Mouse (Mus musculus): ENCODE data around the gene Slfn9. TPM values are rescaled to one million over a fixed set of nuclear protein-coding genes. Genes with fewer than 3 reads are reported as not detected.
A peak's percentile ranks its signal among the peaks of the same experiment; 100 is the strongest.
"Not testable (repeated sequence)": the region's sequence is repeated elsewhere in the genome, so short reads cannot be mapped to it uniquely, and the experiment has no call there.

Slfn9 gene
- polyA plus RNA-seq, 1 experiment from 2014 or later: 5.0 TPM

GRCm38 (mm10) chr11:83020621-83021020 is 29.0 kb upstream of the Slfn9 start, which contains the start of gene Slfn8:
Slfn8 (minus strand) TSS chr11:83020810.
- no peak within 1 kb of the TSS for H3K9ac ChIP-seq (ENCODE audit: low read depth, low read length)

DNA sequence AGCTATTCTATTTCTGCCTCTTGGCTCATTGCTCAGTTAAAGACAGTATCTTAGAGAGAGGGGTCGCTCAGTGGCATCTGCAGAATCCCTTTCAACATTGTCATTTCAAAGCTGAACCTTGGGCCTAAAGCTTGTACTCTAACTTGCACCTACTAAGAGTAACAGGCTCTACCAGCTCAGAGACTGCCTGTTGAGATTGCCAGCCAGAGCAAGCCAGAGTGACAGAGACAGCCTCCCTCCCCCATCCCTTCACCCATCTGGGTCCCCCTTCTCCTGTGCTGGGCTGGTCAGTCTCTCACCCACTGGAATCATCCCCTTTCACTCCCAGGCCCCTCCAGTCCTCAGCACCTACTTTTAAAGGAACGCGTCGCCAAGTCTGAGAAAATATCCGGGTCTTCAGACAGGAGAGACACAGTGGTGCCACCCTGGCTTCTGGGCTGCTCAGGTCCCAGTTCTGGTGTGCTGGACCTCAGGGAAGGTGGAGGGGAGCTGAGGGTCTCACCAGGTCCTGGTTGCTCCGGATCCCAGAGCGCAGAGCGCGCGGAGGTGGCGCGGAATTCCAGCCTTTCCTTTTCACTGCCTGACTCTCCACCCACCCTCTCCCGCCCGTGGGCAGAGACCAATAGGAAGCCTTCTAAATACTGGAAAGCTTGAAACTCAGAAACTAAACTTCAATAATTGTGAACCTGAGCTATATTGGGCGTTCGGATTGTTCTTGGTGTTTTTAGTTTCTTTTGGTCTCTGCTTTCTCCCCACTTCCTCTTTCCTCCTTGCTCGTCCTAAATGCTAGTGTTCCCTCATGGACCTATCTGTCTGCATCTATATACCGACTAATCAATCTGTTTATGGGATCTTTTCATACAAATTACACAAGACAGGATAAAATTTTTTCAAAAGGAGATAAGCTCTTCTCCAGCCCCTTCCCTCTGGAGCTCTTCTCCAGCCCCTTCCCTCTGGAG is 28.2 kb upstream of the Slfn9 start:
- not testable (repeated sequence) for ATAC-seq; H3K9me3 ChIP-seq (ENCODE audit: control insufficient read depth); H3K4me3 ChIP-seq (ENCODE audit: low read depth, low read length); H3K27ac ChIP-seq (ENCODE audit: low read depth, low read length); H3K9ac ChIP-seq (ENCODE audit: low read depth, low read length); H3K27me3 ChIP-seq (replicated peaks; ENCODE audit: control insufficient read depth, insufficient read depth, low read length); H3K4me1 ChIP-seq (replicated peaks; ENCODE audit: control insufficient read depth, insufficient read depth, low read length); H3K36me3 ChIP-seq (ENCODE audit: control insufficient read depth, insufficient read depth)
- WGBS: 80% methylated on average over 18 of the region's 18 CpGs
- H3K4me2 ChIP-seq (replicated peaks; ENCODE audit: low read depth): peak overlapping the region; percentile 33

More at GRCm38 (mm10) chr11:83020621-83021020, 29.0 kb upstream of the Slfn9 start, which contains the start of gene Slfn8:
- no peaks in the 10 kb centered on the region for H3K27me3 ChIP-seq (replicated peaks; ENCODE audit: control insufficient read depth, insufficient read depth, low read length)
- no peak for TF ChIP-seq CTCF (IDR thresholded peaks at IDR 0.05; ENCODE audit: low read depth)
- H3K9me3 ChIP-seq (ENCODE audit: control insufficient read depth): no peaks in the 10 kb centered on the region
- no peaks in the 10 kb centered on the region for H3K36me3 ChIP-seq (ENCODE audit: control insufficient read depth, insufficient read depth)
- 57% methylated on average over 5 of the region's 5 CpGs for WGBS
- no peak within 1 kb of the TSS for H3K4me3 ChIP-seq (ENCODE audit: low read depth, low read length)
- ATAC-seq: no peak
- H3K27ac ChIP-seq (ENCODE audit: low read depth, low read length): no peak within 1 kb of the TSS
- H3K4me1 ChIP-seq (replicated peaks; ENCODE audit: control insufficient read depth, insufficient read depth, low read length): no peaks in the 10 kb centered on the region
- peak within 1 kb of the TSS; percentile 33 for H3K4me2 ChIP-seq (replicated peaks; ENCODE audit: low read depth)

DNA sequence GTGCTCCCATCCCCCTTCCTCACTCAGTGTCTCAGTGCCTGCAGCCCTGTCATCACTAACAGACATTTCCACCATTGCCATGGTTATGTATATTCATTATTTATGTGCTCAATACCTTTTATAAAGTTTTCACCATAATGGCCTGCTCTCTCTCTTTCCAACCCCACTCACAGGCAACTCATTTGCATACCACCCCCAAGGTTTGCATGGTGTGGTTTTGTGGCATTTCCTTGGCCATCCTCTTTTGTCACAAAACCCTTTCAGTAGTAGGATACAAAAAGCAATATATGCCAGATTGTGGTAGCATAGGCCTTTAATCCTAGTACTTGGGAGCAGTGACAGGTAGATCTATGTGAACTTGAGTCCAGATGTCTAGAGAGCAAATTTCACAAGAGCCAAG is 24.5 kb upstream of the Slfn9 start:
- H3K27me3 ChIP-seq (replicated peaks; ENCODE audit: control insufficient read depth, insufficient read depth, low read length): no peaks in the 10 kb centered on the region
- no peak for TF ChIP-seq CTCF (IDR thresholded peaks at IDR 0.05; ENCODE audit: low read depth)
- no peak for ATAC-seq
- H3K36me3 ChIP-seq (ENCODE audit: control insufficient read depth, insufficient read depth): no peaks in the 10 kb centered on the region
- no peak overlapping the region for H3K9ac ChIP-seq (ENCODE audit: low read depth, low read length)
- H3K4me1 ChIP-seq (replicated peaks; ENCODE audit: control insufficient read depth, insufficient read depth, low read length): no peaks in the 10 kb centered on the region
- H3K27ac ChIP-seq (ENCODE audit: low read depth, low read length): no peak overlapping the region
- H3K9me3 ChIP-seq (ENCODE audit: control insufficient read depth): no peaks in the 10 kb centered on the region
- H3K4me3 ChIP-seq (ENCODE audit: low read depth, low read length): no peak overlapping the region
- H3K4me2 ChIP-seq (replicated peaks; ENCODE audit: low read depth): no peak overlapping the region

GRCm38 (mm10) chr11:83013356-83013755 is 21.7 kb upstream of the Slfn9 start:
- ATAC-seq: no peak
- Histone ChIP-seq H3K4me3 (ENCODE audit: low read depth, low read length) (no peak overlapping the region), H3K9ac (ENCODE audit: low read depth, low read length) (no peak overlapping the region), H3K4me2 (replicated peaks; ENCODE audit: low read depth) (no peak overlapping the region), H3K4me1 (replicated peaks; ENCODE audit: control insufficient read depth, insufficient read depth, low read length) (no peaks in the 10 kb centered on the region), H3K36me3 (ENCODE audit: control insufficient read depth, insufficient read depth) (no peaks in the 10 kb centered on the region), H3K27me3 (replicated peaks; ENCODE audit: control insufficient read depth, insufficient read depth, low read length) (no peaks in the 10 kb centered on the region), H3K27ac (ENCODE audit: low read depth, low read length) (no peak overlapping the region), H3K9me3 (ENCODE audit: control insufficient read depth) (no peaks in the 10 kb centered on the region)
- no peak for TF ChIP-seq CTCF (IDR thresholded peaks at IDR 0.05; ENCODE audit: low read depth)
- WGBS: 84% methylated on average over 1 of the region's 1 CpGs

DNA sequence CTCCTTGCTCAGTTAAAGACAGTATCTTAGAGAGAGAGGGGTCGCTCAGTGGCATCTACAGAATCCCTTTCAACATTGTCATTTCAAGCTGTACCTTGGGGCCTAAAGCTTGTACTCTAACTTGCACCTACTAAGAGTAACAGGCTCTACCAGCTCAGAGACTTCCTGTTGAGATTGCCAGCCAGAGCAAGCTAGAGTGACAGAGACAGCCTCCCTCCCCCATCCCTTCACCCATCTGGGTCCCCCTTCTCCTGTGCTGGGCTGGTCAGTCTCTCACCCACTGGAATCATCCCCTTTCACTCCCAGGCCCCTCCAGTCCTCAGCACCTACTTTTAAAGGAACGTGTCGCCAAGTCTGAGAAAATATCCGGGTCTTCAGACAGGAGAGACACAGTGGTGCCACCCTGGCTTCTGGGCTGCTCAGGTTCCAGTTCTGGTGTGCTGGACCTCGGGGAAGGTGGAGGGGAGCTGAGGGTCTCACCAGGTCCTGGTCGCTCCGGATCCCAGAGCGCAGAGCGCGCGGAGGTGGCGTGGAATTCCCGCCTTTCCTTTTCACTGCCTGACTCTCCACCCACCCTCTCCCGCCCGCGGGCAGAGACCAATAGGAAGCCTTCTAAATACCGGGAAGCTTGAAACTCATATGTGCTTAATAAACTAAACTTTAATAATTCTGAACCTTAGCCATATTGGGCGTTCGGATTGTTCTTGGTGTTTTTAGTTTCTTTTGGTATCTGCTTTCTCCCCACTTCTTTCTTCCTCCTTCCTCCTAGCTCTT is 831 bp downstream of the Slfn9 start:
- not testable (repeated sequence) for H3K36me3 ChIP-seq (ENCODE audit: control insufficient read depth, insufficient read depth); H3K27ac ChIP-seq (ENCODE audit: low read depth, low read length); H3K4me1 ChIP-seq (replicated peaks; ENCODE audit: control insufficient read depth, insufficient read depth, low read length); H3K27me3 ChIP-seq (replicated peaks; ENCODE audit: control insufficient read depth, insufficient read depth, low read length); H3K9me3 ChIP-seq (ENCODE audit: control insufficient read depth)
- WGBS: 18% methylated on average over 19 of the region's 19 CpGs
- ATAC-seq: peak; percentile 79
- Histone ChIP-seq H3K9ac (ENCODE audit: low read depth, low read length) (0 out of 2 replicates have a peak overlapping the region, but pooled peaks have one; percentile 8), H3K4me2 (replicated peaks; ENCODE audit: low read depth) (peak overlapping the region; percentile 68), H3K4me3 (ENCODE audit: low read depth, low read length) (peak overlapping the region; percentile 45)

GRCm38 (mm10) chr11:82989357-82989756 is 2.3 kb downstream of the Slfn9 start:
- 14% methylated on average over 12 of the region's 12 CpGs for WGBS
- no peak overlapping the region for H3K9ac ChIP-seq (ENCODE audit: low read depth, low read length)

More at GRCm38 (mm10) chr11:82989357-82989756, 2.3 kb downstream of the Slfn9 start:
- H3K4me3 ChIP-seq (ENCODE audit: low read depth, low read length): no peak overlapping the region
- peak overlapping the region; percentile 68 for H3K4me2 ChIP-seq (replicated peaks; ENCODE audit: low read depth)
- no peak overlapping the region for H3K27ac ChIP-seq (ENCODE audit: low read depth, low read length)
- no peak for TF ChIP-seq CTCF (IDR thresholded peaks at IDR 0.05; ENCODE audit: low read depth)
- H3K27me3 ChIP-seq (replicated peaks; ENCODE audit: control insufficient read depth, insufficient read depth, low read length): no peaks in the 10 kb centered on the region
- H3K4me1 ChIP-seq (replicated peaks; ENCODE audit: control insufficient read depth, insufficient read depth, low read length): no peaks in the 10 kb centered on the region
- no peaks in the 10 kb centered on the region; the same call in 1 of the 2 replicates for H3K36me3 ChIP-seq (ENCODE audit: control insufficient read depth, insufficient read depth)
- no peak for ATAC-seq
- H3K9me3 ChIP-seq (ENCODE audit: control insufficient read depth): no peaks in the 10 kb centered on the region
